Mouse (Mus musculus): ENCODE data around the gene Acy3.
"Not testable (repeated sequence)": the region's sequence is repeated elsewhere in the genome, so short reads cannot be mapped to it uniquely, and the experiment has no call there.

The Acy3 gene

DNA sequence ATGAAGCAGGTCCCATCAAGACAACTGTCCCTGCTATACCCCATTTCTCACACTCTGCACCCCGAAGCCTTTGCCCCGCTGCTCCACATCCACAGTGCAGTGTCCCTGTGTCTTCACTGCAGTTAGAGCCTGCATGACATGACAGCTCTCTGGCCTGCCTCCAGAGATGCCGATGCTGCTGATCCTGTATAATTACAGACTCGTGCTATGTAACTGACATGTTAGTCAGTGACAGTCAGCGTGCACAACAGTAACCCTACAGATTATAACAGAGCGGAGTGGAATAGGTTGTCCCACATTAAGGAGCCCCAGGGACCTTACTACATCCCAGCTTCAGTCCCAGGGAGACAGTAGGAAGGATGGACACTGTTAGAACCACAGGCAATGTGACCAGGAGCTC is 11.8 kb upstream of the Acy3 start:
- DNase-seq (ENCODE audit: low spot score): not testable (repeated sequence)

DNA sequence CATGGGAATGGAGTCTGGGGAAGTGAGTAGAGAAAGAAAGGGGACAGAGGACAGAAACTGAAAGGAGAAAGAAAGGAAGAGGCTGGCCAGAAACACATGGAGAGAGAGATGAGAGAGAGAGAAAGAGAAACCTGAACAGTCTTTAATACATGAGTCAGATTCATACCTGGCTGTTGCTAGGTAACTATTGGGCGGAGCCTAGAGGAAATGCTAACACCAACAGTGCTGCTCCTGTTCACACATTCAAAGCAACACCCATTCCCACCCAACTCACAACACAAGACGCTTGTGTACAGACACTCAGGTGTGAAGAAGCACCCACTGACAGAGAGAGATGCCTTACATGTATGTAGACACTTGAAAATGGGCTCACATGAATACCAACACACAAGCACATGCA is 10.5 kb upstream of the Acy3 start:
- DNase-seq (ENCODE audit: low spot score): no peak

DNA sequence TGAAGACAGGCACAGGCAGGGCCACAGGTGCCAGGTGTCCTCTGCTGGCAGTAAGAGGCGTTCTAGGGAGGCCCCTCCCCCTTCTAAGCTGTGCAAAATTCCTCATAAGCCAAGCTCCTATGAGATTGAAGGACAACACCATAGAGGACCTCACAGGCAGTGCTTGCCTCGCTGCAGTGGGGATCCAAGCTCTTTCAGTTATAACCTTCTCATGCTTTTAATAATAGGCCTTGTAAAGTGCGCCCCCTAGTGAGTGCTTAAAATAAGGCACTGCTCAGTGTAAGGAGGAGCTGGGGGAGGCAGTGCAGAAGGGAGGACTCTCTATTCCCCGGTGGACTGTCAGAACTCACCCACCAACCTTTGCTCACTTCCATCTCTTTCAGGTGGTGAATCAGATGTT is 6.1 kb upstream of the Acy3 start:
- peak; percentile 70 for DNase-seq (ENCODE audit: low spot score)

DNA sequence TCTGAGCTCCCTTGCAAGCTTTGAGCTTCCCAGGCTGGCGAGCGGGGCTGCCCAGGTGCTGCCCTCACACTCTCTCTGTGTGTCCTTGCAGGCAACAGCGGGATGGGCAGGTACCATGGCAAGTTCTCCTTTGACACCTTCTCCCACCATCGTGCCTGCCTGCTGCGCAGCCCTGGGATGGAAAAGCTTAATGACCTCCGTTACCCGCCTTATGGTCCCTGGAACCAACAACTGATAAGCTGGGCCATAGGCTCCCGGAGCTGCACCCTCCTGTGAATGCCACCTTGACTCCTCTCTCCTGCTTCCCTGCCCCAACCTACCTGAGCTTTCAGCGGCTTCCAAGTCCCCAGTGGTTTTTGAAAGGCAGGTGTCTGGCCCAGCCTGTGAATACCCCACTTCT is 5.5 kb upstream of the Acy3 start:
- no peak for DNase-seq (ENCODE audit: low spot score)

DNA sequence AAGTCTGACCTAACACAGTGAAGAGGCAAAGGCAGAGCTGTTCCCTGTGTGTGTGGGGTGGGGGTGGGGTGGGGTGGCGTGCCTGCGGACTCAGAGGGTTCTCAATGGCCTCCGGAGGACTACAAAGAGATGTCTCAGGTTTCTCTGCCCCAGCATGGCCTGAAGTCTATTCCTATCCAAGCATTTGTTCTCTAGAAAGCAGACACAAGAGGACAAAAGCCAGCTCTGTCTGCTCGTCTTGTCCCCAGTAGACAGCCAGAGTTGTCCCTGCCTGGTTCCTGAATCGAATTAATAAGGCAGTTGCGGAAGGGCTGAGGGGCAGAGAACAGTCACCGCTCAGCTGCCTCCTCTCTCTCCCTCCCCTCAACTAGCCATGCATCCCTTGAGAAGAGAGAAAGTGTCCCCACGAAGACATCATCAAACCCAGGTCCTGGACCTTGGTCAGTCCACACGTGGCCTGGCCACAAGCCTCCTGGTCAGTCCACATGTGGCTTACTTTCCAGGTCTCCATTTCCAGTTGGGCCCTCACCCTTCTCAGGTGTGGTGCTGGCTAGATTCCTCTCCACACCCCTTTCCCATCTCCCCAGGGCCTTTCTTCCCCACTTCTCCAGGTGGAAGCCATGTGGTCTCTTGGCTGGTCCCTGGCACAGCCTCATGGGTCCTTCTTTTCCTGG is 2.7 kb upstream of the Acy3 start:
- no peak for DNase-seq (ENCODE audit: low spot score)

DNA sequence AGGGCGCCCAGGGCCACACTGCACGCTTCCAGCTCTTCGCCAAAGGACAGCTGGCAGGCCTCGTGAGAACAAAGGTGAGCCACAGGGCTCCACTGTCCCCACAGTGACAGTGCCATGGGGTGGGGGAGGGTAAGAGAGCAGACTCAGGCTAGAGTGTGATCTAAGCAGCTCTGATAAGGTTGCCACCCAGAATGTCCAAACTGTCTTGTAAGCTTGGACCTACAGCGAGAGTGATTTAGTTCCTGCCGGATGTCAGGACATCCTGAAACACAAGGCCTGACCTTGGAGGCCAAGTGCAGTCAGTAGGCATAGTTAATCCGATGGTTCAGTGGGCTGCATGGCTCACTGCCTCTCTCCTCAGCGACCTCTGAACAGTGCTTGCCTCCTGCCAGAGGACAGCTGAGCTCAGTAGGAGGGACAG is 1.1 kb upstream of the Acy3 start:
- DNase-seq (ENCODE audit: low spot score): no peak

DNA sequence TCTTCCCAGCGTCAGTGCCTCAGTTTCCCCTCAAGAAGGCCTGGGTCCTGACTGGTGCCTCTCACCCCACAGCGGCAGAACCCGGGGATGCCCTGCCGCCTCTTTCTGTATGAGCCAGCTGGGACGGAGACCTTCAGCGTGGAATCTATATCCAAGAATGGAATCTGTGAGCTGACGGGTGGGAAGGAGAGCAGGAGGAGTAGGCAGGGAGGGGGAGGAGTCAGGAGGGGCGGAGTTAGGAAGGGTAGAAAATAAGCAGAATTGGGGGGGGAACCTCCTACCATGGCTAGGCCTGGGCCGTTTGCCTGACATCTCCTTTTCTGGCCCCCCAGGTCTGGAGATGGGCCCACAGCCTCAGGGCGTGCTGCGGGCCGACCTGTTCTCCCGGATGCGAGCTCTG is 1.7 kb downstream of the Acy3 start:
- DNase-seq (ENCODE audit: low spot score): no peak

DNA sequence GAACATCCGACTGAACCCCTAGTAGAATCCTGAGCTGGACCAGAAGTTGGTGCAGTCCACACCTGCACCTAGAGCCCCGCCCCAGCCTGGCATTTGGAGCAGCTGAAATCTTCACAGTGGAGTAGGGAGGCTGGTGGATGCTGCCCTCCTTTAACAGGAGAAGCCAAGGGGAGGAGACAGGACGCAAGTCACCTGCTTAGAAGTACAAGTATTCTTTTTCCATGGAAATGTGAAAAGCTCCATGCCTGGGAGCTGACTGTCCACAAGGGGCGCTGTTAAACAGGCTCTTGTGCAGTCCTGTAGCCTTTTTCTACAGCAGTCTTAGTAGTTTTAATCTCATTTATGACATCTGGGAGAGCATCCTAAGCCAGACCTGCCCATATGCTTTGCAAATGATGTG is 2.4 kb downstream of the Acy3 start:
- no peak for DNase-seq (ENCODE audit: low spot score)

DNA sequence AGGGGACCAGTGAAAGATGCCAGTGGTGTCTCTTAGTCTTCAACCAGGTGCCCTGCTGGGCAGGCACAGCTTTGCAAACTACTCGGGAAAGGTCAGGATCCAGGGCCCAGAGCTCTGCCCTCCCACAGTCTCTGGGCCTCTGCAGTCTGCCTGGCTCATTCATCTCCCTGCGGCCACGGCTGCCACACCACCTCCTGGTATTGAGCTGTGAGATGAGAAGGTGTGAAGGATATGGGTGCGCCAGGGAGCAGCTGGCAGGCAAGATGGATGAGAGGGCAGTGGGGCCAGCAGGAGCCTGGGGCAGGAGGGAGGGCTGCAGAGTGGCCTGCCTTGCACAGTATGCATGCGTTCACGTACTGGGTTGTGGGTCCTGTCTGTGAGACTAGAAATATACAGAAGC is 4.4 kb downstream of the Acy3 start:
- no peak for DNase-seq (ENCODE audit: low spot score)

DNA sequence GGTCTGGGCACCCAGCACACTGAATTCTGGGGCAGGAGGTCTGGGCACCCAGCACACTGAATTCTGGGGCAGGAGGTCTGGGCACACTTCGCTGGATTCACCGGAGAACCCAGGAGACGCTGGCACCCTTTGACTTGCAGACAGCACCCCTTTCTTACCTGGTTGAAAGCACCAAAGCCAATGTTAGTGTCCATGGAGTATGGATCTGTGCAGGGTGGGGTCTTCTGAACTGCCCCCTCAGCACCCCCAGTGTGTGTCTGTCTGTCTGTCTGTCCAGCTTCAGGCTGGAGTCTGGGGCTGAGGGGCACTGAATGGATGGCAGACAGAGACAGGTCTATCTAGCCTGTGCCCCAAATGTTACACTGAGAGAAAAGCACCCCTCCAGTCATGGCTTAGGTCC is 5.2 kb downstream of the Acy3 start:
- DNase-seq (ENCODE audit: low spot score): no peak

DNA sequence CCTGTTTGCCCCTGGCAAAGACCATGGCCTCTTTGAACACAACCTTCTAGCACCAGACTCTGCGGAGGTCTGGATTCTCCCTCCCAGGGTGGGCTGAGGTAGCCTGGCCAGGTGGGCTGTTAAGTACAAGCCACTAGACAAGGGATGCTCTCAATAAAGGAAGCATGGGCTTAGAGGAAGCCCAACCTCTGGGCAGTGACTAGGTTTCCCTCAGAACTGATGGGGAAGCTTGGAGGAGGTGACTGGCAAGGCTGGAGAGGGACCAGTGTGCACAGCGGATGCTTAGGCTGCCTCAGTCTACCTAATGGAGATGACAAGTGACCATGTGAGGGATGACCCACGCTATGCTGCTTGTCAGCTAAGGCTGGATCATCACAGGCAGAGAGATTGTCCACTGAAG is 5.6 kb downstream of the Acy3 start:
- no peak for DNase-seq (ENCODE audit: low spot score)

DNA sequence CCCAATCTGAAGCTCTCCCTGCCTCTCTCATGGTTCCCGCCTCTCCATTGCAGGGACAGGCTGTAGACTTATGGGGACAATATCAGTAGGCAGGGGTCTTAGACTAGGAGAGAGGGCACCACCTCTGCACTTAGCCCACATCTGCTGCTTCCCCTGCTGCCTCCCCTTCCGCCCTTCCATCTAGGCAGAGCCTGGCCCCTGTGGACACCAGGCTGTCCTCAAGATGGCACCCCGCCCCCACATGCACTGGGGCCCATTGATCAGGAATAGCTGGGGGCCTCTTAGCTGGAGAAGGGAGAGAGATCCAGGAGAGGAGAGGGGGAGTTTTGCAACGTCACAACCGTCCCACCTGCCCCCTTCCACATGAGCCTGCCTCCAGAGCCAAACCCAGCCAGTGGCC is 6.0 kb downstream of the Acy3 start, which contains the start of gene Tbx10:
TSS of gene Tbx10 (plus strand) at position 337 of the 400 bp plus-strand sequence.
- no peak for DNase-seq (ENCODE audit: low spot score)

DNA sequence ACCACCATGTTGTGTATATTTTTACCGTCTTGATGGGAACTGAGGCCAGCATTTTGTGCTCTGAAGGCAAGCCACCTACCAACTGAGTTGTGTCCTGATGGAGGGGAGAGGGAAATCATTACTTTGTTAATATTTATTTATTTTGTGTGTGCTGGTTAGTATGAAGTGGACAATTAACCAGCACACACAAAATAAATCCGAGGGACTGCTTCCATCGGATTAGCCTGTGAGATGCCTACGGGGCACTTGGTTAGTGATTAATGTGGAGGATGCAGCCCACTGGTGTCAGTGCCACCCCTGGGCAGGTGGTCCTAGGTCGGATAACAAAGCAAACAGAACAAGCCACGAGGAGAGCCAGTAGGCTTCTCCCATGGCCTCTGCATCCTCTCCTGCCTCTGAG is 8.6 kb downstream of the Acy3 start:
- no peak for DNase-seq (ENCODE audit: low spot score)

DNA sequence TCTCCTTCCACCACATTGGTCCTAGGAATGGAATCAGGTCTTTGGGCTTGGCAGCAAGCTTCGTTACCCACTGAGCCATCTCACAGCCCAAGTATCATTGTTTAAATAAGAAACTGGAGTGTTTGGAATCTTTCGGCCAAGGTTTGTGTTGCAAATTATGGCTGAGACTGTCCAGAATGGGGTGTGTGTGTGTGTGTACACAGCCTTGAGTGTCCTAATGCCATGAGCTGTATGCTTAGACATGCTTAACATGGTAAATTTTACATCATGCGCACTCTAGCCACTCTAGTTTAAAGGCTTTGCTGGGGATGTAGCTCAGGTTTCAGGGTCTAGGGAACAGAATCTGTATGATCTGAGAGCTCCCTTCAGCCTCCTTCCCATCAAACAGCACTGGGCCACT is 9.1 kb downstream of the Acy3 start:
- no peak for DNase-seq (ENCODE audit: low spot score)

DNA sequence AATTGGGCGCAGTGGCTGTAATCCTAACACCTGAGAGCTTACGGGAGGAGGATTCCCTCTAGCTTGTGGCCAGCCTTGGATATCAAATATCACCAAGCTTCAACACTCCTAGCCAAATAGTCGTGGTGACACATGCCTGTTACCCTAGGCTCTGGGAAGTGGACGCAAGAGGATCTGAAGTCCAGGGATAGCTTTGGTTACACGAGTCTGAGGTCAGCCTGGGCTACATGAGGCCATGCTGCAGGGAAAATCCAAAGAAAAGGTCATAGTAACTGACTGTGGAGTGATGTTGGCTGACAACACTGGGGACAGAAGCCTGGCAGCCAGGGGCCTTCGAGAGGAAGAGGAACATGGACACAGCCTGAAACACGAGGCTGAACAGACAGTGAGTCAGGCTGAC is 9.7 kb downstream of the Acy3 start:
- no peak for DNase-seq (ENCODE audit: low spot score)

DNA sequence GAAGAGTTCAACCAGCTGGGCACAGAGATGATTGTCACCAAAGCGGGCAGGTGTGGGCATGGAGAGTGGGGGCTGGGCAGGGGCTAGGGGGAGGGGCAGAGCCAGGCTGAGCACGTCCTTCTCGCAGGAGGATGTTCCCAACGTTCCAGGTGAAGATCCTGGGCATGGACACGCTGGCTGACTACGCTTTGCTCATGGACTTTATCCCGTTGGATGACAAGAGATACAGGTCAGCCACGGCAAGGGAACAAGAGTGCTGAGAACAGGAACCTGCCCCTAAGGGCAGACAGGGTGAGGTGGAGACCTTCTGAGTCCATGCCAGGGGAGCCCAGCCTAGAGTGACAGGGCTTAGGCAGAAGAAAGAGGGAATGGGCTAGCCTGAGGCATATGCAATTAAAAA is 10.4 kb downstream of the Acy3 start:
- no peak for DNase-seq (ENCODE audit: low spot score)

DNA sequence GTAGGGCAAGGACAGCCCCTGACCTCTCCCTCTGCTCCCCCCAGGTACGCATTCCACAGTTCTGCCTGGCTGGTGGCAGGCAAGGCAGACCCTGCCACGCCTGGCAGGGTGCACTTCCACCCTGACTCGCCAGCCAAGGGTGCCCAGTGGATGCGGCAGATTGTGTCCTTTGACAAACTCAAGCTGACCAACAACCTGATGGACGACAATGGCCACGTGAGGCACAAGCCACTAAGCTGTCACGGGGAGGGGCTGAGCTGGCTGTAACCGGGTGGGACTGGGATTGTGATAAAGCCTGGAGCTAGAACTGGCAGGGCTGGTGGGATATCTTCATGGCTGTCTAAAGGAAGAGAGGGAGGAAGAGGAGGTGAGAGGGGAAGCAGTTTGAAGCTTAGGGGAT is 10.9 kb downstream of the Acy3 start:
- DNase-seq (ENCODE audit: low spot score): no peak

DNA sequence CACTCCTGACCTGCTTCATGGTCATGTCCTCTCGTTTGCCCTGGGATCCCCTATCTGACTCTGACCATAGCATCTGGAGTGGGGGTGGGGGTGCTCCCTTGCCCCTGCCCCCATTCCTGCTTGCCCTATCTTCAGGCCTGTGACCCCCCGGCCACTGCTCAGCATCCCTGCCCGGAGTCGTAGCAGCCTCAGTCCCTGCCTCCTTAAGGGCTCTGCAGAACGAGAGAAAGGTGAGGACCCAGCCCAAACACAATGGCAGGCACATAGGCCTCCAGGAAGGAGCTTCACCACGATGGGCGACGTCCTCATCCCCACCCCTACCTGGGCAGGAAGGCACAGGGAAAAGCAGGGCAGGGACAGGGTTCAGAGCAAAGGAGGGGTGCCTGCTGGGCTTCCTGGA is 12.0 kb downstream of the Acy3 start:
- no peak for DNase-seq (ENCODE audit: low spot score)

DNA sequence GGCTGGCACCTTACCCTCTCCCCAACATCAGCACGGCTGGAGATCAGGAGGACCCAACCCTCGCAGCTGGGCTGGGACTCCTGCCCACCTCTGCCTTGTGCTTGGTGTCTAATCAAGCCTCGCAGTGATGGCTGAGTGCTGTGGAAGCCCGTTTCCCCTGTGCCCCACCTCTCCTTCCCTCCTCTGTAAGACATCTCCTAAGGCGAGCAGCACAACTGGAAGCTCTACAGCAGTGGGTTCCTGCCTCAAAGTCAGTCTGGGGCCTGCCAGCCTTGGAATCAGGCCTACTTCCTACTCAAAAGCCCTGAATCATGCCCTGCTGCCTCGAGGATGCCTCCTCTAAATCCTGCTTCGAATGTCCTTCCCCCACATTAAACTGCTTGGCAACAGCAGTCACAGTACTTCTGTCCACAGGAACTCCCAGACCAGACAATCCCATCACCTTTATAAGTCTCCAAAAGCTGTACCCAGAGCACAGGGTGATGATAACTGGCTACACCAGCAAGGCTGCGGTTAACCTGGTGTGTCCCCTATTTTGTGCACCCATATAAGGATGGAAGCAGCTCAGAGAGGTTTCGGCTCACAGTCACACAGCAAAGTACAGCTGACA is 12.9 kb downstream of the Acy3 start:
- DNase-seq (ENCODE audit: low spot score): no peak

DNA sequence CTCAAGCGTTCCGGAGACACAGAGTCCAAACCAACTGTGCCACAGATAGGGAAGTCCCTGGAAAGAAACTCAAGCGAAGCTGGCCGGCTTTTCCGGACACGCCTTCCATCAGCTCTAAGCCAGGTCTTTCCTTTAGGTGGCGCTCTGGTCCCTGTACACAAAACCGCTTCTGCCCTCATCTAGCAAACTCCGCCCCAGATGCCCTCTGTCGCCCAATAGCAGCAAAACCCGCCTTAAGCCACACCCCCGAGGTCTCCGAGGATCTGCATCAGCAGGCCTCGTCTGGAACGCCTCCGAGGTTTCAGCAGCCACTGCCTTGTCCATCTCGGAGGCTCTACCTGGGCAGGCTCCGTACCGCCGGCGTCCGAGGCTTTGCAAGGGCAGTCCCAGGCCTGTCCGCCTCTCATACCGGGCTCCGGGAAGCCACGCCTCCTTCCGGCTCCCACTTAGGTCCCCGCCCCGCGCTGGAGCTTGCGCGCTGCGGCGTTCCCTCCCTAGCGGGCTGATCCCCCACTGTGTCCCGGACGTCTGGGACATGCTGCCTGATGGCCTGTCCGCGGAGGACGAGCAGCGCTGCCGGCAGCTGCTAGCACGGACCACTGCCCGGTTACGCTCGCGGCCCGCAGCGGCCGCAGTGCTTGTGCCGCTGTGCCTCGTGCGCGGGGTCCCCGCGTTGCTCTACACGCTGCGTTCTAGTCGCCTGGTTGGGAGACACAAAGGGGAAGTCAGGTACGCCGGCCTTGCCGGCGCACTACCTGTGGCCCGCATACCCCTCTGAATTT is 13.9 kb downstream of the Acy3 start, which contains the start of the genes Nudt8 and Gm49405:
TSS of gene Nudt8 (plus strand) at position 462 of the 782 bp plus-strand sequence.
TSS of gene Gm49405 (plus strand) at position 508 of the 782 bp plus-strand sequence.
- peak; percentile 96 for DNase-seq (ENCODE audit: low spot score)

DNA sequence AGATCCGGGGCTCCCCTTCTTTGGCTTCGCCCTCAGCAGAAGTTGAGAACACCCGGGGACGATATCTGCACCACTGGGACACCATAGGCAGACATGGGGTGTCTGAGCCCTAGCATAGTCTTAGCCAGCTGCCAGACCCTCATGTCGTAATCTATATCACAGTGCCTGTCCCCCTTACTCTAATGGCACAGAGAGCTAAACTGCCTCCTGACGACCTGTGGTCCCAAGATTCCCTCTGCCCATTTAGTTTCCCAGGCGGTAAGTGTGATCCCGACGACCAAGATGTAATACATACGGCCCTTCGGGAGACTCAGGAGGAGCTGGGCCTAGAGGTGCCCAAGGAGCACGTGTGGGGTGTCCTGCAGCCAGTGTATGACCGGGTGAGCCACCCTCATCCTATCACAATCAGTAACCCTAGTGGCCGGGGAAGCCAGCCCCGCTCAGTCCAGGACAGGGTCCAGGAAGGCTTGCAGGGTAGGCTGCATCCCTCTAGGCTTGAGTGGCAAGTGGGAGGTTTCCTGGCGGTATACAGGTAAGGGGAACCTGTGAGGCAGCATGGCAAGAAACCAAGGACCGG is 14.7 kb downstream of the Acy3 start:
- no peak for DNase-seq (ENCODE audit: low spot score)

DNA sequence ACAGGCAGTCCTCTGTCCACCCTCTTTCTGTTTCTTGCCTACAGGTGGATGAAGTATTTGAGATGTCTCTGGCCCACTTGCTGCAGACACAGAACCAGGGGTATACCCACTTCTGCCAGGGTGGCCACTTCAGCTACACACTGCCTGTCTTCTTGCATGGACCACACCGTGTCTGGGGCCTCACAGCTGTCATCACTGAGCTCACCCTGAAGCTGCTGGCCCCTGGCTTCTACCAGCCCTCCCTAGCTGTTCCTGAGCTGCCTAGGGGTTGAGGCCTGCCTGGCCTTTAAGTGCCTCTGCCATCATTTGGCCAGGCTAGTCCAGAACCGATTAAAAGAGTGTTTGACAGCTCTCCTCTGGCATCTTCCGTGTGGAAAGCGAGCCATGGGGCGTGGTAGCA is 15.4 kb downstream of the Acy3 start:
- no peak for DNase-seq (ENCODE audit: low spot score)

DNA sequence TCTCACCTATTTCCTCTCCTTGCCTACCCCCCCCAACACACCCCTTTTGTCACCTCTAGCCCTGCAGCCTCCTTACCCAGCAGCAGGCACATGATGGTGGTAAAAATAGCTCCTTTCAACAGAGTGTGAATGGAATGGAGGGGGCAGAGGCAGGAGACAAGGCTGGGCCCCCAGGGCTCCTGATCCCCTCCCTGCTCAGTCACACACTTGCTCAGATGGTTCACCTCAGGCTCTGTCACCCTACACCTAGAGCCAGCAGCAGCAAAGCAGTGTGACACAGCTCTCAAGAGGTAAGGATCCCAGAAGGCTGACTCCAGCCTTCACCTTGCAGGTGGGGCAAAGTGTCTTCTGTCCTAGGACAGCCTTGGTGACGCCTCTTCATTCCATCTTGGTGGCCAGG is 16.7 kb downstream of the Acy3 start, which contains the start of gene Doc2g:
TSS of gene Doc2g (plus strand) at position 202 of the 400 bp plus-strand sequence.
- no peak for DNase-seq (ENCODE audit: low spot score)

Measured in left cerebral cortex, adult 11 months (tissue).